Mouse (Mus musculus) gastrocnemius, postnatal 36 days (tissue): Measurements from ENCODE around the gene Ces4a. TPM values are rescaled to one million over a fixed set of nuclear protein-coding genes. Genes with fewer than 3 reads are reported as not detected.
"Not testable (repeated sequence)": the region's sequence is repeated elsewhere in the genome, so short reads cannot be mapped to it uniquely, and the experiment has no call there.

Source experiments
- DNase-seq, 2 experiments: peaks; one replicate each; pipeline ENCODE4 v3.0.0; 2022
- intact Hi-C: fragments of 180-260 bp; cut with DNase I; formaldehyde crosslinking; loops from one replicate; pipeline ENCODE4 v1.15.1; 2025
- long read RNA-seq, 2 experiments: library from polyadenylated mRNA; stranded (forward); transcript quantifications; one replicate each; pipeline ENCODE4 v2.0.0; 2021
- total RNA-seq, 2 experiments: library from RNA; stranded (reverse); gene quantifications; 2 replicates each; pipeline ENCODE4 v1.2.3; 2021

Gene Ces4a
- total RNA-seq, result not detected
- long read RNA-seq, experiment 1, partial matches to known transcripts, result 0 of 4 reads
- long read RNA-seq, experiment 1, other reads (novel, unspliced or antisense), result 4 of 4 reads
- long read RNA-seq, experiment 2, partial matches to known transcripts, result 0 of 1 reads
- long read RNA-seq, experiment 2, other reads (novel, unspliced or antisense), result 1 of 1 reads

DNA sequence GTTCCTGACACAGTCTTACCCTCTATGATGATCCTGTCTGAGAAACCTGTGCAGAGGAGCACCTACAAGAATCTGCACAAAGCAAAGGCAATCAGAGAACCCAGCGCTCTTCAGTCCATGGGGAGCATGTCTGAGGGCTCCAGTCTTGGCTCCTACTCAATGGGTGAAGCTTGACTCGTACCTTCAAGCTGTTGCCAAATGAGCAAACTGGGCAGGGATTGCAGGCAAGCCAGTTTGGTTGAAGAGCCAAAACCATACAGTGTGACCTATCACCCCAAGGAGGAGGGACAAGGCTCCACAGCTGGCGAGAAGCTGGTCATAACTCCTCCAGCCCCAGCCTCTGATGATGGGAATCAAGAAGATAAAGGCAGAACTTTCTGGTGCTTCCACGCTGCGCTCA is at the start of gene Ces4a:
Gene Ces4a (plus strand): TSS at position 292 of the 400 bp plus-strand sequence.
- intact Hi-C loops, result no loop called here

DNA sequence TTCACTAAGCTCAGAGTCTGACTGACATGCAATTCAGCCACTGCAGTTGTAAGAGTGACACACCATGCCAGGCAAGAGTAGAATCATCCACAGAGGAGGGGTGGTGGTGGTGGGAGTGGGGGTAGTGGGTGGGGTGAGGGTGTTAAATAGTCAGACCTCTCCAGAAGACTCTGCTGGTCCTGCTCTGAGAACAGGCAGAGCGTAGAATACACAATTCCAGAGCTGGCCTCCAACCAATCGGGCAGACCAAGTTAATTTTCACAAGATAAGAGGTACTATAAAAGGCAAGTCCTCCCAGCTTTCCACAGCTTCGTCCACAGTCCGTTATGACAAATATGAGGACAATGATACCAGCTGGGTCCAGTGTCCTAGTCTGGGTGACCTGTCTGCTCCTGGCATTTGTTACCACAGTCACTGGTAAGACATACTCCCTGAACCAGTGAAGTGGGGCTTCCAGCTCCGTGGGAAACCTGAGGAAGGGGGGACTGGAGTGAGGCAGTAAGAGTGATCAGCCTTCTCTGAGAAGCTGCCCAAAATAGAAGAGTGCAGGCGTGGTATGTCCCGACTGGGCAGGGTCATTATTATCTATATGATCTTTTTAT is 48.0 kb upstream of the Ces4a start, which contains the start of gene Ces3b:
Gene Ces3b (plus strand): TSS at position 305 of the 602 bp plus-strand sequence.
- DNase-seq, result no peak
- intact Hi-C loops, result no loop called here

More for the DNA sequence above, at the start of gene Ces4a:
- no peak for DNase-seq

DNA sequence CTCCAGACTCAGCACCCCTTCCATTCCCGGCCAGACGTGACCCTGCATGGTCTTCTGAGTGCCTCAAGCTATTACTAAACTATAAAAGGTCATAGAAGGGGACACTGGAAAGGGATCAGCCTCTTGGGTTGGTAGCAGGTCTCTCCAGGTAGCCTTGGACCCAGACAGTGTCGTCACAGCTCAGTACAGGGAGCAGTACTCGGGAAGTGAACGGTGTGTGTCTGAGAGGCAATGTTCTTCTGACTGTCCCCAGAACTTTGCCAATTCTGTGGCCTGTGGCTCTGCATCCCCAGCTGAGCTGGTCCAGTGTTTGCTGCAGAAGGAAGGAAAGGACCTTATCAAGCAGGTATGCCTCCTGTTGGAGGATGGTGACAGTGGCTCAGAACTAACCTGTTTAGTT is 43.4 kb upstream of the Ces4a start:
- DNase-seq, intact Hi-C loops: not testable (repeated sequence)

DNA sequence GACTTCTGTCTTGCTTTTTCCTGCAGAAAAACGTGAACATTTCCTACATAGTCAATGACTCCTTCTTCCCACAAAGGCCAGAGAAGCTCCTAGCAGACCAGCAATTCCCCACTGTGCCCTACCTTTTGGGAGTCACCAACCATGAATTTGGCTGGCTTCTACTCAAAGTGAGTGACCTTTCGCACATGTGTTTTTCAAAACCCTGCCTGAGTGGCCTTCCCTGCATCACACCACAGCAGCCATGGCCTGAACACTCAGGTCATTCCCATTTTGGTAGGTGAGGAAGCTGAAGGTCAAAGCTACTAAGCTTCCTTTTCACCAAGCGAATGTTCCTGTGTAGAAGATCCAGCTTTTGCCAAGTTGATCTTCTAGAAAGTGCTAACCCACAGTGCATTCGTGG is 43.0 kb upstream of the Ces4a start:
- DNase-seq, result no peak
- intact Hi-C loops, result no loop called here

DNA sequence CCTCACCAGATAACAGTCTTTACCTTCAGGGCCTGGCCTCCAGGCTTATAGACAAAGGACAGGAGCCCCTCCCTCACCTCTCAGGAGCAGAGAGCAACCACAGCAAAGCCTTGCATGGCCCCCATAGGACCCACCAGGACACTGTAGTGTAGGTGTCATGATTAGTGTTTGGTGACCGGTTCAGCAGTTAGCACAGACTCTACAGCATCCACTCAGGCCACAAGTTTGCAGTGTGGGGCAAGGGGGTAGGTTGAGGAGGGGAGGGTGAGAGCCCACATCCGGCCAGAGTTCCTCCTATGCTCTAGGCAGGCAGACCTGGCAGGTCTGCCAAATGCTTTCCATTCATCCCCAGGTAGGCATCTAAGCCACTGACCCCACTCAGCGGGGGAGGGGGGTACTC is 37.6 kb upstream of the Ces4a start:
- intact Hi-C loops, result no loop called here

DNA sequence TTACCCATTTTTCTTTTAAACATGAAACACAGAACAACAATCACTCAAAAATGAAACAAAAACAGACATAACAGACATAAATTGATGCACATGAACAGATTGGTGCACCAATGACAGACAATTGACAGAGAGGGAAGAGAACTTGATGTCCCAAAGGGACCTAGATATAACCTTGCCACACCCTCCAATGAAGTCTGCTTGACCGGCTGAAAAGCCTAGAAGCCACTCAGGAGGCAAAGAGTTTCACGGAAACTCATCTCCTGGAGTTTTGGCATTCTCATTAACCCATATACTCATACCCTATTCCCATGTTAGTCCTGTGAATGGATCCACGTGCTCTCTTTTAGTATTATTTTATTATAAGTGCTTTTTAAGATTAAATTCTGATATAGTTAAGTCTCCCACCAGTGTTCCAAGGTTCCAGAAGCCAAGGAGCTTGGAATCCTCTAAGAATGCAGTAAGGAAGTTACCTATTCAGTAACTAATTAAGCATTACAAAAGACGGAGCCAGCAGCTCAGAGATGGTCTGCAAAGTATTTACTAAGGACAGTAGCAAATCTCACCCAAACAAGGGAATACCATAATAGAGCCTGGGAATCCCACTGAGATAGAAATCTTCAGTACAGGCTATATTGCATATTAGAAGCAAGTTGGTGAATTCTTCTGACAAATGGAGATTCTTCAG is 29.4 kb upstream of the Ces4a start:
- DNase-seq, intact Hi-C loops: not testable (repeated sequence)

More for the DNA sequence above, 37.6 kb upstream of the Ces4a start:
- DNase-seq, result no peak

DNA sequence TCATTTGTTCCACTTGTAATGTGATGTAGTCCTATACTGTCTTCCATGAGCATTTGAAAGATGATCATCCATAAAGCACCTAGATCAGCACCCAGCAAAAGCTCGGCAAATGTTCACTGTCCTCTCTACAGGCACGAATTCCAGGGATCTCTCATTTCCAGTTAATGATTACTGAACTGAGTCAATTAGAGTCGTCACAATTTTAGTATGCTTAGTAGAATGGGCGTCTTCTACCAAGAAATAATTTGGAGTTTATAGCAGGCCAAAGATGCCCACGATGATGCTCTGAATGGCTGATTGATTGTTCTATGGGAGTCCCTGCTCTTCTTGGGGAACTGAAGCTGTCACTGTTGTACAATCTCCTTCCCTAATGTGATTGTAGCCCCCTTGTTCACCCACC is 27.9 kb upstream of the Ces4a start:
- DNase-seq, intact Hi-C loops: not testable (repeated sequence)

DNA sequence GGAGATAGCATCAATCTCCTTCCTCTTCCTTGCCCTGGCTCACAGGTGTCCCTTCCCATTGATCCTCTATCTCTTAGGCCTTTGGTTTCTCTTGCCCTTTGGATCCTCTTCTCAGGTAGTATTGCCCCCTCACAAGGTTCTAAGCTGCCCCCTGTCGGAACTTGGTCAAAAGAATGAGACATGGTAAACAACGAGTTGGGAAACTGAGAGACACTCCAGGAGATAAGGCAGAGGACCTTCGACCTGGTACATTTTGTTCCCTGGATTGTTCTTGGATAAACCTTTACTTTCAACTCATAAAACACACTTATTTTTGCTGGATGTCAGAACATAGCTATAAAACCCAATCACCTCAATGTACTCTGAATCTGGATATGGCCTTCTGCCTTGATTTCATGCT is 27.4 kb upstream of the Ces4a start:
- DNase-seq, result no peak
- intact Hi-C loops, result no loop called here

DNA sequence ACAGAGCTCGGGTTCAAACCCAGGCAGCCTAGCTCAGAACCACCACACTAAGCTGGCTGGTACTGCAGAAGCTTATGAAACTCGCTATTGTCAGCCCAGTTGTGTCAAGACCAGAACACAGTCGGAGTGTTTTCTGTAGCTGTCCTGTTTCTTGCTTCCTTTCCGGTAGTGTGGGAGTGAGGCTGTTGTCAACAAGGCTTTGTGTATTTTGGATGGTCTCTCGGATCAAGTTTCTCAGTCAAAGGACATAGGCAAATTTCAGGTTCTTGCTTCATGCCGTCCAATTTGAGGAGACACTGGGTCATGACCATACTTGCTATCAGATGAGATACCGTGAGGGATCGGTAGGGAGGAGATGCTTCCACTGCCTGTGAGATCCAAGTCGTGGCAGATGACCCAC is 1.7 kb upstream of the Ces4a start:
- intact Hi-C loops, result no loop called here
- DNase-seq, result no peak

DNA sequence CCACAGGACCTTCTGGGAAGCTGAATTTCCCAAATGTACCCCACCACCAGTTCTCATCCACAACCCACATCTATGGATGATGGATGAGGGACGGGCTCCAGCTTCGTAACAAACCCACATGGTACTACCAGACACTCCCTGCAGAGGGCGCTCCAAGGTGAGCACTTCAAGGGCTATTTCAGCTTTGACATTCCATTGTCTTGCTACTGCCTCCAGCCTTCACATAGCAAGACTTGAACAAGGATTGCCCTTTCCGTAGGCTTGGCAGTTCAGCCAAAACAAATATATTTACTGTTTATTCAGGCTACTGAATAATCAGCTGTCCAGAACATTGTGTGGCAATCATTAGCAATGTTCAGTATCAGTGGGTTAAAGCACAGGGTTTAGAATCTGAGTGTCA is 6.8 kb downstream of the Ces4a start:
- intact Hi-C loops, result loop anchor here (1.0 kb wide), 1 partner anchor 80 kb away; no protein-coding TSS in a partner anchor
- peak; percentile 69 to 73 for DNase-seq

DNA sequence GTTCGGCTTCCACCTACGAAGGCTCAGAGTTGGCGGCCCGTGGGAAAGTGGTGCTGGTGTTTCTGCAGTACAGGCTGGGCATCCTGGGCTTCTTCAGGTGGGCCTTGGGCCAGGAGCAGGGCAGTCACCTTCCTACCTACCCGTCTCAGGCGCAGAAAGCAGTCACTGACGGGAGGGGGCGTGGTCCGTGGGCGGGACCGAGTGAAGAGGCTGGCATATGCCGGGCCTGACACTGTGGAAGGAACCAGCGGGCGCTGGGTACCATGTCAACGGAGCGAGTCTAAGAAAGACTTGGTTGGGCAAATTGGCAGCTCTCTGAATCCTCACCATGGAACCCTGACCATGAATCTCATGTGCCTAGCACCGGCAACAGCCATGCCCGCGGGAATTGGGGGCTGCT is 10.8 kb downstream of the Ces4a start:
- intact Hi-C loops, result no loop called here

DNA sequence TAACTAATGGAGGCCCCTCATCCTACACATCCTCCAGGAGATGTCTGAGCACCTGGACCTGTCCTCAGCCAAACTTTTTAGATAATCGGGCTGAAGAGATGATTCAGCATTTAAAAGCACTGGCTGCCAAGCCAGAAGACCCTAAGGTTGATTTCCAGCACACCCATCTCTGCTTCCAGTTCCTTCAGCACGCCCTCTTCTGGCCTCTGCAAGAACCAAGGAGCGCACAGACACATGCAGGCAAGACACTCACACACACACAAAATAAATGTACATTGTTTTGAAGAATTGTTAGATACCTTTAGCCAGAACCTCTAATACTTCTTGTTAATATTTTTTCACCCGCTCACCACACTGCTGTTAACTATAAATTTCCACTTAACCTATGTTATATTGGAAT is 20.1 kb downstream of the Ces4a start:
- intact Hi-C loops, result no loop called here

More for the DNA sequence above, 10.8 kb downstream of the Ces4a start:
- DNase-seq, result no peak

DNA sequence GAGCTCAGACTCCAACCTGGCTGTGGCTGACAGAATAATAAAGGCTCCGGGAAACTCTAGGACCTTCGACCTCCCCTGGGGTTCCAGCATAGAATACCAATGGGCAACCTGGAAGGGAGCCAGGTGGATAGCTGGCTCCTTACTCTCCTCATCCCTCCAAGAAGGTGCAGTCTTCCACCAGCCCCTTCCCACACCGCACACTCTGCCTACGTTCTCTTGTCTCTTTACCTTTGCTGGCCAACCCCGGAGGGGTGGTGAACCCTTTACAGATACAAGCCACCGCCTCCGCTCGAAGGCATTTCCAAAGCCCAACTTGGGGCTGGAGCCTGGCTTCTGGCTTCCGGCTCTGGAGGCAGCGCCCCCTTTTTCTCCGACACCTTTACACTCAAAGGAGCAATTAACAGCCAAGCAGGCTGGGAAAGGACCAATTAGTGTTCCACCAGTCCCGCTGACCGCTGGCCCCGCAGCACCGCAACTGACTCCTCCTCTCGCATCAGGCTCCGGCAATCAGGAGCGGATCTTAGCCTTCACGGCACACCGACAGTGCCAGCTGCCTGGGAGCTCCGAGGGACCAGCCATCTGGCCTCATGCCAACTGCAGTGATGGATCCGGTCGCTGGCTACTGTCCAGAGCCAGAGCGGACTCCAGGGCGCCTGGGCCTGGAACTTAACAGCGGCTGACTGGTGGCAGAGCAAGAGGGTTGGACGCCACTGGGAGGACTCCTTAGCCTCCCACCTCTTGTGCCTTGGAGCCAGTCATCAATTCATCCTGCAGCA is 21.2 kb downstream of the Ces4a start:
- intact Hi-C loops, result no loop called here
- peak; percentile 66 to 72 for DNase-seq

More for the DNA sequence above, 20.1 kb downstream of the Ces4a start:
- DNase-seq, result no peak

DNA sequence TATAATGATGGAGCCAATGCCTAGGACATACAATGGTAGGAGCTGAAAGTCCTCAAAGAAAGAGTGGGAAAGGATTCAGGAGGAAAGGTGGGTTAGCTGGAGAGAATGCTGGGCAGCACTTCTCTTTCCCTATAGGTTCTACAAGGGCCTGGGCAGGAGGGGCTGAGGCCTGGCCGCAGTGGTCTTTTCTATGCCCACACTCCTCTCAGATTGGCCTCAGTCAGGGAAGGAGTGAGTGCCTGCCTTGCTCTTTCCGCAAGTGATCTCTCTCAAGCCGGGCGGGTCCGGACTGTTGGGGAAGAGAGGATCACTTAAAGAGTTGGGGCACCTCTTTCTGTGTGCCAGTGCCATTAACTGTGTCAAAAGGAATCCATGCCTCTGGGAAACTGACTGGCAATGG is 22.7 kb downstream of the Ces4a start:
- no peak for DNase-seq
- intact Hi-C loops, result no loop called here

DNA sequence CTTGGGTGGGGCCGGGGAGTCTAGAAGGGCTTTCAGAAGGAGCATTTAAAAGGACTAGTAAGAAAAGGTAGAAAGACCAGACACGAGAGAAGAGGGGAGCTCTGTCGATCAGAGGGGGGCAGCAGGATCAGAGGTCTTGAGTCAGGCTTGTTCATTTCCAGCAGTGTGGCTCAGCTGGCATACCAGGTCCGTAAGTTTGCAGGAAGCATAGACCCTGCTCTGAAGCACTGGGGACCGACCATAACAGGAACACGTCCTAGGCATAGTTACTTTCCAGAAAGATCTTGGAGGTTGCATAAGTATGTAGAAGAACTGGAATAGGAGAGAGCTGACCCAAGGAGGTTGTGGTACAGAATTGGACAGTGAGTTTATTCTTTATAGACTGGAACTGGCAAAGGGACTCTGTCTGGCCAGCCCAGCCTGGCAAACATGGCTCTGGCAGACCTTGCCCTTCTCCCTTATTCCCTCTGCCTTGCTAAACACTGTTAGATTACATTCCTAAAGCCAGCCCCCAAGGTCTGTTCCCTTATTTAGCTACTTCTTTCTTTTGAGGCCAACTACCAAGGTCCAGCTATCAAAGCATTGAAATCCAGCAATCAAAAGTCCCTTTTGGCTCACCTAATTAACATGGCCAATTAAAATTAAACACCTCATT is 23.6 kb downstream of the Ces4a start:
- no peak for DNase-seq
- intact Hi-C loops, result loop anchor here (5.0 kb wide), 1 partner anchor 62 kb away; no protein-coding TSS in a partner anchor

DNA sequence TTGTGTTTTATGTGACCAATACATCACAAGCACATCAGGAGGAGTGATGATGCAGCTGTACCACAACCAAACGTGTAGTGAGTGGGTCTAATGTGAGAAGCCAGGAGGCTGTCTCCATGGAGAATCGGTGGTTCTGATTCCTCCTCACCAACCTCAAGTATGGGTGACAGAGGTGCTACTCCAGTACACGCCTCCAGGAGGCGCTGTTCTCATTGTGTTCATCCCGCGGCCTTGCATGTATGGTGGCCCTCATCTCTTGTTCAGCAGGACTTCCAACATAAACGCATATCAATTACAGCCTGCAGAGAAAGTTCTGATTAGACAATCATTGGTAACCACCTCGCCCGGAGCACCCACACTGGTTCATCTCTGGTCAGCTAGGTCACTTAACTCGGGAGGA is 26.0 kb downstream of the Ces4a start:
- peak; percentile 33 to 55 for DNase-seq
- intact Hi-C loops, result loop anchor here (5.0 kb wide), 1 partner anchor 60 kb away; no protein-coding TSS in a partner anchor

DNA sequence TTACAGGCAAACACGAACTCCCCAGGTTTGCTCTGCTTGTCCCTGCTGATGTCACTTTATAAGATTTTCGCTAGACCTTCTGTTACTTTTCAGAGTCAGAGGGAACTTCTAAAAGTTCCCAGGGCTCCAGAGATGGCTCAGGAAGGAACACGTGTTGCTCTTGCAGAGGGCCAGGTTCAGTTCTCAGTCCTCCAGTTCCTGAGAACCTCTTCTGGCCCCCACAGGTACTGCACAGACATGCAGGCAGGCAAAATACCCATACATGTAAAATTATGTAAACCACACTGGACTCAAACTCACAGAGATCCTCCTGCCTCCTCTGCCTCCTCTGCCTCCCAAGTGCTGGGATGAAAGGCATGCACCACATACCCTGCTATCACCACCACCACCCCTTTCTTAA is 26.5 kb downstream of the Ces4a start:
- intact Hi-C loops, result loop anchor here (5.0 kb wide), 1 partner anchor 59 kb away; no protein-coding TSS in a partner anchor
- no peak for DNase-seq

DNA sequence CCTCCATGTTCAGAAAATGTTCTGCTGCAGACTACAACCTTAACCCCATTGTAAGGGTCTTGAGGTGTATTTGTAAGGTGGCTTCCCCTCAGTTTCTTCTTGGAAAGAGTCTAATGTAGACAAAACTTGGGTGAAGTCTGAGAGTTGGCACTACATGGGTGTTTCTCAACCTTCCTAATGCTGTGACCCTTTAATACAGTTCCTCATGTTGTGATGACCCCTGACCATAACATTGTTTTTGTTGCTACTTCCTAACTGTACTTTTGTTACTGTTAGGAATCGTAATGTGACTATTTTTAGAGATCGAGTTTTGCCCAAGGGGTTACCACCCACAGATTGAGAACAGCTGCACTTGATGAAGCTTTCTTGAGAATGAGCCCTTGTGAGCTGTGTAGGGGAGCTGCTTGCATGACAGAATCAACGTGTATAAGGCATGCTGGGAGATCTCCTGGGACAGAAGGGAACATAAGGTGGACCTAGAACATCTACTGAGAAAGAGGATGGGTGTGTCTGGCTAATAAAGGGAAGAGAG is 29.6 kb downstream of the Ces4a start:
- intact Hi-C loops, result no loop called here
- no peak for DNase-seq

DNA sequence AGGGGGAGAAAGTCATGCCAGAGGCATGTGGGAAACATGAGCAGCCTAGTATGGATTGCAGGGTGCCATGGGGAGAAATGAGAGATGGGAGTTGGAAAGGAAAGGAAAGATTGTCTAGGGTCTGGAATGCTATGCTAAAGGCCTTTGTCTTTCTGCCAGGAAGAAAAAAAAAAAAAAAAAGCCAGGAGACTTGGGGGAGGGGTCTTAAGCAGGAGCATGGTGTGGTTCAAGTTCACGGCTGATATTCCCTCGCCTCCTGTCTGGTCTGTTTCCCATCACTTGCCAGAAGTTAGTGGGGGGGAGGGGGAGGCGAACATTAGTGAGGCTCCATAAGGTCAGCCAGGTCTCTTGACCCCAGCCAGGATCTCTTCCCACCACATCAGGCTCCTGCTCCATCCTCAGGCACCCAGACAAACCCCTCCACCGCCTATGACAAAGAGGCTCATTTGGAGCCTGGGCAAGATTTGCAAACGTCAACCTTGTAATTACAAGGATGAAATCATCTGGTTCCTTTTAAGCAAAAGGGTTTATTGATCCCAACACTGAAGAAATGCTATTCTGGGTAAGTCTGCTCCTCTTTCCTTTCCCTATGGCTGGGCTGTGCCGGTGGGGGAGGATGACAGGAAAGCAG is 32.8 kb downstream of the Ces4a start:
- intact Hi-C loops, result no loop called here
- DNase-seq, result no peak

DNA sequence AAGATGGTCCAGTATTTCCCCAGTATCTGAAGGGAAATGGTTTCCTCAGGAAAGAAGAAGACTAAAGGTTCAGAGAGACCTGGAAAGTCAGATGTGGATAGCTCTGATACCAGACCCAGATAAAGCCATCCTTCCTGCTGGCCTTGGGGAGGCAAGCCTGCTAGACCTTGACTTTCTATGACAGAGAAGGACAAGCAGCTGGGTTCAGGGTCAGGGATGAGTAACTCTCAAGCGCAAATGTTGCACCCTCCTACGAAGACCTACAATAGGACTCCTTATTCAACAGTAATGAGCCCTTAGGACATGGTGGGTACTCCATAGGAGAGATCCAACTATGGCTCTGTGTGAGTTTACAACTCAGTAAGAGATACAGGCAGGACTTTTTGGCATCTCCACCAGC is 33.6 kb downstream of the Ces4a start:
- DNase-seq, result no peak
- intact Hi-C loops, result no loop called here
